Mouse (Mus musculus): ENCODE data around the gene Brsk2. TPM values are rescaled to one million over a fixed set of nuclear protein-coding genes. Genes with fewer than 3 reads are reported as not detected.
"Not testable (repeated sequence)": the region's sequence is repeated elsewhere in the genome, so short reads cannot be mapped to it uniquely, and the experiment has no call there.

Brsk2 gene
- total and polyA plus RNA-seq, 2 experiments from 2014 or later = 0.30 TPM; not detected in 1

- Histone ChIP-seq H3K4me1 (ENCODE audit: control insufficient read depth, insufficient read depth) (no peaks in the 10 kb centered on the region), H3K9ac (replicated peaks; ENCODE audit: low read depth, low read length) (no peak overlapping the region), H3K27me3 (ENCODE audit: control insufficient read depth, insufficient read depth, low read length) (peaks cover 29% of the 10 kb centered on the region), H3K4me2 (ENCODE audit: low read depth, low read length) (no peak overlapping the region), H3K4me3 (ENCODE audit: low read depth, low read length) (no peak overlapping the region), H3K27ac (ENCODE audit: low read depth) (no peak overlapping the region), H3K36me3 (replicated peaks; ENCODE audit: control insufficient read depth, insufficient read depth, low read length) (no peaks in the 10 kb centered on the region), H3K9me3 (replicated peaks; ENCODE audit: control insufficient read depth, low read length) (no peaks in the 10 kb centered on the region)
- no peak for DNase-seq (ENCODE audit: low spot score)
- ATAC-seq (ENCODE audit: insufficient read depth, low read depth) = no peak
- no peak for TF ChIP-seq EP300 (IDR thresholded peaks at IDR 0.05; ENCODE audit: low read depth)
- TF ChIP-seq CTCF (IDR thresholded peaks at IDR 0.05; ENCODE audit: low read depth) = no peak
- WGBS = 55% methylated on average over 3 of the region's 3 CpGs
Measured at GRCm38 (mm10) chr7:141911305-141911704, 38.2 kb upstream of the Brsk2 start.

DNA sequence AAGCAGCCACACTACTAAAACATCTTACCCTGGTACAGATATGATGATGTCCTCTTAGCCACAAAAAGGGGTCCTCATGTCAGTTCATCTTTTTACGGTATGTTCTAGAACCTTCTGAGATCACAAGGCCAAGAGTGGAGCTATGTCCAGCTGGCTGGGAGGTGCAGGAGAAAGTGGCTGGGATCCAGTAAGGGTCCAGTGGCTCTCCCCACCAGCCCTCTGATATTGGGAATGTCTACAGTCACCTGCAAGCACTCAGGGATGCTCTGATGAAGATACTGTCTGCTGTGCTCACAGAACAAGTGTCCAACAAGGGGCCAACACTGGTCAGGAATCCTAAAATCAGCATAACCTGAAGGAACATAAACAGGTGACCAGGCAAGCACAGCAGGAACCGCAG lies 31.1 kb upstream of the Brsk2 start, which contains the start of gene Tollip:
Tollip (minus strand) TSS at position 101 of the 400 bp plus-strand sequence.
- no peak within 1 kb of the TSS for H3K27ac ChIP-seq (ENCODE audit: low read depth)
- ATAC-seq (ENCODE audit: insufficient read depth, low read depth) (no peak), DNase-seq (ENCODE audit: low spot score) (no peak)
- H3K4me3 ChIP-seq (ENCODE audit: low read depth, low read length) = no peak within 1 kb of the TSS
- no peaks in the 10 kb centered on the region for H3K9me3 ChIP-seq (replicated peaks; ENCODE audit: control insufficient read depth, low read length)
- no peak within 1 kb of the TSS for H3K9ac ChIP-seq (replicated peaks; ENCODE audit: low read depth, low read length)
- H3K27me3 ChIP-seq (ENCODE audit: control insufficient read depth, insufficient read depth, low read length) = peaks cover 4% of the 10 kb centered on the region; the same call in 1 of the 2 replicates
- H3K36me3 ChIP-seq (replicated peaks; ENCODE audit: control insufficient read depth, insufficient read depth, low read length) = no peaks in the 10 kb centered on the region
- WGBS = 91% methylated on average over 2 of the region's 2 CpGs
- no peak within 1 kb of the TSS for H3K4me2 ChIP-seq (ENCODE audit: low read depth, low read length)
- no peaks in the 10 kb centered on the region for H3K4me1 ChIP-seq (ENCODE audit: control insufficient read depth, insufficient read depth)
- TF ChIP-seq EP300 (IDR thresholded peaks at IDR 0.05; ENCODE audit: low read depth) = no peak
- no peak for TF ChIP-seq CTCF (IDR thresholded peaks at IDR 0.05; ENCODE audit: low read depth)

- H3K4me2 ChIP-seq (ENCODE audit: low read depth, low read length); H3K4me3 ChIP-seq (ENCODE audit: low read depth, low read length); ATAC-seq (ENCODE audit: insufficient read depth, low read depth); H3K27me3 ChIP-seq (ENCODE audit: control insufficient read depth, insufficient read depth, low read length); H3K9ac ChIP-seq (replicated peaks; ENCODE audit: low read depth, low read length); H3K9me3 ChIP-seq (replicated peaks; ENCODE audit: control insufficient read depth, low read length); H3K36me3 ChIP-seq (replicated peaks; ENCODE audit: control insufficient read depth, insufficient read depth, low read length); H3K4me1 ChIP-seq (ENCODE audit: control insufficient read depth, insufficient read depth); DNase-seq (ENCODE audit: low spot score); H3K27ac ChIP-seq (ENCODE audit: low read depth): not testable (repeated sequence)
- WGBS = 91% methylated on average over 17 of the region's 17 CpGs
Measured at GRCm38 (mm10) chr7:141924121-141924520, 25.4 kb upstream of the Brsk2 start.

DNA sequence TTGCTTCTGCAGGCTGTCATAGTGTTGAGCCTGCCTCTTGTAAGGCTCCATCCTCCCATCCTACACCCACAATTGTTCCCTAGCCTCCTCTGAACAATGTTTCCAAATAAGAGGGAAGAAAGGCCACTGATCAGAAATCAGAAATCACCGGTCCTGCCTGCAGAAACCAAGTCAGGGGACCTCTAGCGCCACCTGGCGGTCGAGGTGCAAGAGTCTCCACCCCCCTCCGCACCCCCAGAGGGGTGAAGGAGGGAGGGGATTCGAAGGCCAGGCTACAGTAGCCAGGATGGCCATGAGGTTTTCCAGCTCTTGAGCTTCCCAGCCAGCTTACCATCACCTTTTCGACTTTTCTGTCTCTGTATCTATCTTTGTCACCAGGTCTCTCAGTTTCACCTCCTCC lies 24.6 kb upstream of the Brsk2 start:
- Histone ChIP-seq H3K4me1 (ENCODE audit: control insufficient read depth, insufficient read depth) (no peaks in the 10 kb centered on the region), H3K27ac (ENCODE audit: low read depth) (no peak overlapping the region), H3K4me2 (ENCODE audit: low read depth, low read length) (no peak overlapping the region), H3K27me3 (ENCODE audit: control insufficient read depth, insufficient read depth, low read length) (no peaks in the 10 kb centered on the region), H3K36me3 (replicated peaks; ENCODE audit: control insufficient read depth, insufficient read depth, low read length) (no peaks in the 10 kb centered on the region), H3K9me3 (replicated peaks; ENCODE audit: control insufficient read depth, low read length) (no peaks in the 10 kb centered on the region), H3K9ac (replicated peaks; ENCODE audit: low read depth, low read length) (no peak overlapping the region), H3K4me3 (ENCODE audit: low read depth, low read length) (no peak overlapping the region)
- ATAC-seq (ENCODE audit: insufficient read depth, low read depth) (no peak), DNase-seq (ENCODE audit: low spot score) (peak; percentile 25)
- 7% methylated on average over 7 of the region's 7 CpGs for WGBS
- TF ChIP-seq EP300 (IDR thresholded peaks at IDR 0.05; ENCODE audit: low read depth) = no peak
- peak; percentile 77 for TF ChIP-seq CTCF (IDR thresholded peaks at IDR 0.05; ENCODE audit: low read depth)

- TF ChIP-seq EP300 (IDR thresholded peaks at IDR 0.05; ENCODE audit: low read depth) (no peak), CTCF (IDR thresholded peaks at IDR 0.05; ENCODE audit: low read depth) (no peak)
- Histone ChIP-seq H3K27me3 (ENCODE audit: control insufficient read depth, insufficient read depth, low read length) (no peaks in the 10 kb centered on the region), H3K4me3 (ENCODE audit: low read depth, low read length) (no peak overlapping the region), H3K36me3 (replicated peaks; ENCODE audit: control insufficient read depth, insufficient read depth, low read length) (no peaks in the 10 kb centered on the region), H3K27ac (ENCODE audit: low read depth) (no peak overlapping the region), H3K9ac (replicated peaks; ENCODE audit: low read depth, low read length) (no peak overlapping the region), H3K4me2 (ENCODE audit: low read depth, low read length) (no peak overlapping the region), H3K9me3 (replicated peaks; ENCODE audit: control insufficient read depth, low read length) (no peaks in the 10 kb centered on the region), H3K4me1 (ENCODE audit: control insufficient read depth, insufficient read depth) (no peaks in the 10 kb centered on the region)
- 24% methylated on average over 10 of the region's 10 CpGs for WGBS
- no peak for DNase-seq (ENCODE audit: low spot score)
- no peak; the same call in 1 of the 2 replicates for ATAC-seq (ENCODE audit: insufficient read depth, low read depth)
Measured at GRCm38 (mm10) chr7:141928642-141929041, 20.9 kb upstream of the Brsk2 start.

DNA sequence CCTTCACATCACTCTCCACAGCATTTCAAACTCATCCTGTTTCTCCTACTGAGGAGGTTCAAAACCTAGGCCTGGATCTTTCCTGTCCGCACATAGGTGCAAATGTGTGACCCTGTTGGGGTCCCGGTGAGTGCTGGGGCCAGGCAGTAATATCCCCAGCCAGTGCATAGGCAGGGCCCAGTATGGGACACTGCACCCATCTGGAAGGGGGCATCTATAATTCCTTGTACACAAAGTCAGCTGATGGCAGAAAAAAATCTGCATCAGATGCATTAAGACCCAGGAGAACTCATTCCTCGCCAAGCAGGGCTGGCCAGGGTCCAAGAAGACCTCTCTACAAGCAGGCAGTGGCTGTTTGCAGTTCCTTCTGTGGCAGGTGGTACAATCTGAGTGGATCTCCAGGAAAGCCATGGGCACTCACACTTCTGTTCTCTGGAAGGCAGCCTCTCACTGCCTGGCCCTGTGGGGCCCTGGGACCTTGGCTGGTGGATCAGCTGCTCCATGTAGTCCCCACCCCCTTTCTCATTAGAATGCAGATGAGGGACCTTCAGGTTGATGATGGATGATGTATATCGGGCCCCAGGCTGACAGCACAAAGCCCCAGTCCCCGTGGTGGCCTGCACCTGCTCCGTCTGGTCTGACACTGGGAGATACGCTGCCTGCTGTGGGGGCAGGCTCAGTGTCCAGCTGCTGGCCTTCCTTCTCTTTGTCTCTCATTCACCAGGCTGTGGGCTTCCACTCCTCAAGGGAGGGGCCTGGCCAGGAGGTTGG lies 15.2 kb upstream of the Brsk2 start:
- ATAC-seq (ENCODE audit: insufficient read depth, low read depth) = no peak
- H3K27ac ChIP-seq (ENCODE audit: low read depth) = no peak overlapping the region
- H3K36me3 ChIP-seq (replicated peaks; ENCODE audit: control insufficient read depth, insufficient read depth, low read length) = no peaks in the 10 kb centered on the region
- no peaks in the 10 kb centered on the region for H3K4me1 ChIP-seq (ENCODE audit: control insufficient read depth, insufficient read depth)
- no peak overlapping the region for H3K4me3 ChIP-seq (ENCODE audit: low read depth, low read length)
- 0 out of 2 replicates have a peak, but pooled peaks cover 10% of the 10 kb centered on the region for H3K27me3 ChIP-seq (ENCODE audit: control insufficient read depth, insufficient read depth, low read length)
- H3K9ac ChIP-seq (replicated peaks; ENCODE audit: low read depth, low read length) = no peak overlapping the region
- H3K9me3 ChIP-seq (replicated peaks; ENCODE audit: control insufficient read depth, low read length) = no peaks in the 10 kb centered on the region
- DNase-seq (ENCODE audit: low spot score) = no peak
- no peak overlapping the region for H3K4me2 ChIP-seq (ENCODE audit: low read depth, low read length)
- 53% methylated on average over 7 of the region's 7 CpGs for WGBS
- TF ChIP-seq CTCF (IDR thresholded peaks at IDR 0.05; ENCODE audit: low read depth) (no peak), EP300 (IDR thresholded peaks at IDR 0.05; ENCODE audit: low read depth) (no peak)
